Mouse (Mus musculus) c-Kit-negative CD71-positive TER-119-positive erythroid progenitor cells, embryonic 14.5 days (primary cell): Measurements from ENCODE around the gene Fam114a1.

Experiments
- DNase-seq: peaks from one replicate; pipeline ENCODE4 v3.0.0-alpha.2; 2013; ENCODE audit warnings: low read depth, low spot score

Gene Fam114a1

DNA sequence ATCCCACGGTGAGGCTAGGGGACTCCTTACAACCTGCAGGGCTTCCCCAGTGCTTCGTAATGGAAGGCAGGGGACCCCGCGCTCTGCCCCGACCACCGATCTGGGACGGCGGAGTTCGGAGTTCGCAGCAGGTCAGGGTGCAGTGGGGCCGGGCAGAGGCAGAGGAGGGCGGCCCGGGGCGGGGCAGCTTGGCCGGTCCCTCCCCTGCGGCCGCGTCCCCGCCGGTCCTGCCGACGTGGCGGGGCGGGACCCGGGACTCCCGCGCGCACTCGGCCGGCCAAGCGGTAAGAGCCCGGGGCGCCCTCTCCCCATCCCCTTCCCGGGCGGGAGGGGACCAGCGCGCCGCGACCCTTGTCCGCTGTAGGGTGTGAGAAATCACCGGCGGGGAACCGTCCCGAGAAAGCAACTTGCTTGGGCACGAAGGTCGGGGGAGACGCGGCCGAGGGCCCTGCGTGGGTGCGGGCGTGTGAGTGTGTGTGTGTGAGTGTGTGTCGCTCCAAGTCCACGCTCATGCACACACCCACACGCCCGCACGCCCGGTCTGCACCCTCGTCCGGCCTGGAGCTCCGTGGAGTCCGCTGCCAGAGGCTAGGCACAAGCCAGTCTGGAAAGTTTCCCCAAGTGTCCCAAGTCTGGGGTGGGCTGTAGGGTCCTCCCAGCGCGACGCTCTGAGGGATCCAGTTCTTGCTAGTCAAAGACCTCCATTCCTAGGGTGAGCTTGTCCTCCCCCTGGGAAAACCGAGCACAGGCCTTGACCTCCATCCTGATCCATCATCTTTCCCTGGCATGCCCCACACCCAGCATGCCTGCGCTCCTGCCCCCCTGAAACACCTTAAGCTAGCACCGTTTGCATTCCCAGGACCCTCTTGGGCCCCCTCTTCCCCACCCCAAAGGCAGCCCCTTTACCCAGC is at the start of gene Fam114a1:
Gene Fam114a1, plus strand, starts transcription at position 211 of the 911 bp plus-strand sequence.
- no peak for DNase-seq

DNA sequence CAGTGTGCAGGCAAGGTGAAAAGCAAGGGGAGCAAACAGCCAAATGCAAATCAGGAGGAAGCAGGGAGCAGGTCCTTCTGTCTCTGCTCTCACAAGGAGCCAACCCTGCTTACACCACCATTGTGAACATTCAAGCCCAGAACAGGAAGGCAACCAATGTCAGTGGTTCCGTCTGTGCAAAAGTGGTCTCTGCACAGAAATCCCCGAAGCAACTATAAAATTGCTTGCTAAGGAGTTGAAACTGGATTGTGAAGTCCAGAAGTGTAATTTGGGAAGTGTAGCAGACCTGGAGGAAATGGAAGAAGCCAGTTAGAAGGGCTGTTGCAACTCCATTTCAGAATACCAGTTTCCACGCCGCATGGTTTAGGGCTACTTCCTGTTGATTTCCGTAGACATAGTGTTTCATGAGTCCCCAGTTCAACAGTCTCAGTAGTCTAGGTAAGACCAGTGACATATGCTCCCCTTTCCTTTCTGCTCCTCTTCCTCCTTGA is 46.9 kb upstream of the Fam114a1 start:
- no peak for DNase-seq

DNA sequence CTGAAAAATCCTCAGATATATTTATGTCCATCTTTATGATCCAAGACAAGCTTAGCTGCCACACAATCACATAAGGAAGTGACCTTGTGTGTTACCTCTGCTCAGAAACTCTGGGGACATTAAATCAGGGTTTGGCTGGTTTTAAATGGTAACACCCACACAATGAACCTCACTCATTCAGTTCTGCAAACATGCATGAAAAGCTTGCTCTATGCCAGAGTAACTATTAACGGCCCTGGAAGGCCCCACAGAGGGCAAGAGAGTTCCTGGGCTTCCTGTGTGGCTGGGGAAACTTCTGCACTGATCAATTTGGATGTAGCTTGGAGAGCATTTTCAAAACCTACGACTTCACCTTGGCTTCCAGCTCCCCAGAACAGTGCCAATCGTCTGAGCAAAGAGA is 37.7 kb upstream of the Fam114a1 start:
- no peak for DNase-seq

DNA sequence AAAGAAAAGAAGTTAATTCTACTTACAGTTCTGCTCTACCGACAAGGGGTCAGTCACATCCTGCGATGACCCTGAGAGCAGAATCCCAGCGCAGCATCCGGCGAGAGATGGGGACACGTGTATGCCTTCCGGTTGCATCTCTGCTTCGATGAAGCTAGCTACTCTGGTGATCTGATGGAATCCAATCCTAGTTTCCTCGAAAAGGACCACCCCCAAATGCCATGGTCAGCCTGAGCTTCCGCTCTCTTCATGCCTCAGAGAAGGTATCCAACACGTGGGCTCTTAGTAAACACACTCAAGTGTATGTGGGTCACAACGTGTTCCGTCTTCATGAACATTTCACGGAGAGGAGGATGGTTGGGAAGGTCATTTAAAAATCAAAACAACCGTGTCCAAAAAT is 37.1 kb upstream of the Fam114a1 start:
- DNase-seq: no peak

DNA sequence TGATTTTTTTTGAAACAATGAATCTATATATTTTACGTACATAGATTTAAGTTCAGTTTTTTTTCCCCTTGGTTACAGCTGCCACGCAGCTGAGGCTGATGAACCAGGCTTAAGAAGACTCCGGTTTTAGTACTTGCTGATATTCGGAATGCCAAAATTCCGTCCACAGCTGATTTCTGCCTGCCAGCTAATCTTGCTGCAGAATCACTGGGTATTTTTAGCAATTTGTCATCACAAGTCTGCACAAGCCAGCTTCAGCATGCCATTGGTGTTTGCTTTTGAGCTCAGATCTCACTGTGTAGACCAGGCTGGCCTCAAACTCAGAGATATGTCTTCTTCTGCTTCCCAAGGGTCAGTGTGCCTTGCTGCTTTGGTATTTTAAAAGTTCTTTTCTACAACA is 18.4 kb upstream of the Fam114a1 start:
- no peak for DNase-seq

DNA sequence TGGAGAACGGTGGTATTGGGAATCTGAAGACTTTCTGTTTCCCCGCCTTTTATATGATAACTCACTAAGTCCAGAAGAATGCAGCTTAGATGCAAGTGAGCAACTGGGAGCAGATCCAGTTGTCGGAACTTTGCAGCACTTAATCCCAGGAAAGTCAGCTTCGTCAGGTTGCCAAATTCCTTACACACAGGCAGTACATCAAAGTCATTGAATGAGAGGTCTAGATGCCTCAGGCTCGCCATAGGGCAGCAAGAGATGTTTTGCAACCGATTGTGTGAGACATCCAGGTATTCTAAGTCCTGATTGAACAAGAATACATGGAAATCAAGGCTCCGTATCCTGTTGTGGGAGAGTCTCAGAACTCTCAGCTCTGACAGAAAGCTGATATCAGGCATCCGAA is 14.9 kb upstream of the Fam114a1 start:
- DNase-seq: no peak

DNA sequence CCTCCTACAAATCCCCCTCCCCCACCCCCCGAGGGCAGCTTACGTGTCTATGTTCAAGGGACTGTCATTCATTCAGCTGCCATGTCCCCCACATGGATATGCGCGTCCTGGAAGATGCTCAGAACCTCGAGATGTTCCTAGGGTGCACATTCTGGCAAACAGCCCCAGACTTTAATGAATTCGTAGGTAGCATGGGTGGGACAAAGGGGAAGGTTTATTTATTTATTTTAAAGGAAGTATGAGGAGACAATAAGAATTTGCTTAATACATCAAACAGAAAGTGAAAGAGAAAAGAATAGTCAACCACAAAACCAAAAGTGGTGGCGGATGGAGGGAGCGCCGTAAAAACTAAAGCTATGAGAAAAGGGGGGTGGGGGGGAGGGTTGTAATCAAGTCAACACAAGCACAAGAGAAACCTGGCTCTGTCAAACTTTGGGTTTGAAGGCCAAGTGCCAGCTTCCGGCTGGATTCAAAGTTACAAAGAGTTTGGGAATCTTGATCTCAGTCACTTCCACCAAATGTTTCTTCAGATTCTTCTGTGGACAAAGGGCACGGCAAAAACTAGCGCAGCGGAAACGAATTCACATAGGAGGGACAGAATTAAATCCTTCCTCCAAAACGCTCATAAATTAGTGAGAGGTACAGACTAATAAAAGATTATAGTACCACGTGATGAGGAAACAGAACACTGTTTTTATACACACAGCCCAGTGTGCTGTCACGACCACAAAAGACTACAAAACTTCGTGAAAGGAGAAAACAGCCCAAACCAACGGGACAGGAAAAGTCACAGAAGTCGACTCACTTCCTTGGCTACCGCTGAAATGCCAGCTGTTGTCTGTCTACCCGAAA is 10.7 kb upstream of the Fam114a1 start:
- DNase-seq: no peak

DNA sequence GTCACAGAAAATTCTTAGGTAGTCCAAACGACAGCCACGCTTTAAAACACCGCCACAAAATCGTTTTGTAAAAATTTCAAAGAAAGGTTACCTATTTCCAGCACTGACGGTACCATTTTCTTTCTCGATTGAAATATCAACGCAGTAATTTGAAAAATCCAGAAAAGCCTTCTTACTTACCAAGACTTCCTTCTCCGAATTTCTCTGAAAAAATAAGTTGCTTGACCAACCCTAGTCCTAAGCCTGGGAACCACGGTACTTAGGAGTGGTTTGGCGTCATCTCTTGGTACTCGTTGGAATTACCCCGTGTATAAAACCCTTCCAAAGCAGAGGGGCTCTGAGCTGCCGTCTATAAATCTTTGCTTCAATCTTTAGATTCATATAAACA is 10.0 kb upstream of the Fam114a1 start, which contains the start of gene Tlr6:
Gene Tlr6, minus strand, starts transcription at position 255 of the 388 bp plus-strand sequence.
- peak; percentile 43 for DNase-seq

DNA sequence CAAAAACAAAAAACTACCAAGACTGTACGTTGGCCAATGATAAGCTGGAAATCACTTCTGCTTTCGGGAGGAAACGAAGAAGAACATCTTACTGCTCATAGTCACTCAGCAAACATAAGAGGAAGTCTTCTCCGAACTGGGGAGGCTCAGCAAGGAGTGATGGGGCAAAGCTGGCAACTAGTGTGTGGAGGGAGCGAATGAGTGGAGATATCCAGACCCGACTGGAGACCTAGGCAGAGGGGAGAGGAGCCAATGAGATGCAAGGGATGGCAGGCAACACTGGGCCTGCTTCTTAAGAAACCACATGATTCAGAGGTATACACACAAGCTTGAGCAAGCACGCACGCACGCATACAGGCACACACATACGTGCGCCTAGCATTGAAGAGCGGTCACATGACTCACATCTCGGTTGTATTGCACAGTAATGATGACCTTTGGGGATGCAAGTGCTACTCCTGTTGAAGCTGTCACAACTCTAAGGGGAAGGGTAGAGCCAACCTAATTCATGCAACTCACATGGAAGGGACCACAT is 8.9 kb upstream of the Fam114a1 start:
- DNase-seq: no peak

DNA sequence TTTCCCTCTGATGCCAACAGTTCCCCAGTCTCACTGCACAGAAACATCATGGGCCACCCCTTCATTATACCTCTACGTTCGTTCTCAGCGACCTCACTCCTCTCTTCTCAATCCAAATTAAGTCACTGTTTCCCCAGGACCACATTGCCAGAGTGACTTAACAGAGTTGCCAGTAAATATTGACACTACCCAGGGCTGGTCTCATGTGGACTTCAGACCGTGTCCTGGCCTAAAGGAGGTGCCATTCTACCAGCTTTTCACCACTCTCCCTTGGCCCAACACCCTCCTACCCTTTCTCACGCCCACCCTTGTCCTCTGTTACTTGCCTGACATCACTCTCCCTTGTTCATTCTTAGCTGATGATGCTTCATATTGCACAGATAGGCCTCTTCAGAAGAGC is 6.6 kb upstream of the Fam114a1 start:
- no peak for DNase-seq

DNA sequence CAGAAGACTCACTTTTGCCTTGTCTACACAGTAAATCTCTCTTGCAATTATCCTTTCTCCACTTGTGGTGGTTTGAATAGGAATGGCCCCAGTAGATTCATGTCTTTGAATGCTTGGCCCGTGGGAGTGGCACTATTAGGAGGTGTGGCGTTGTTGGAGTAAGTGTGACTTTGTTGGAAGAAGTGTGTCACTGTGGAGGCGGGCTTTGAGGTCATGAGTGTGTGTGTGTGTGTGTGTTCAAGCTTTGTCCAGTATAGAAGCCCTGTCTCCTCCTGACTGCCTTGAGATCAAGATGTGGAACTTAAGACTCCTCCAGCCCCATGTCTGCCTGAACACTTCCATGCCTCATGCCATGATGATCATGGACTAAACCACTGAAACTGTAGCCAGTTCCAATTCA is 6.1 kb upstream of the Fam114a1 start:
- no peak for DNase-seq

DNA sequence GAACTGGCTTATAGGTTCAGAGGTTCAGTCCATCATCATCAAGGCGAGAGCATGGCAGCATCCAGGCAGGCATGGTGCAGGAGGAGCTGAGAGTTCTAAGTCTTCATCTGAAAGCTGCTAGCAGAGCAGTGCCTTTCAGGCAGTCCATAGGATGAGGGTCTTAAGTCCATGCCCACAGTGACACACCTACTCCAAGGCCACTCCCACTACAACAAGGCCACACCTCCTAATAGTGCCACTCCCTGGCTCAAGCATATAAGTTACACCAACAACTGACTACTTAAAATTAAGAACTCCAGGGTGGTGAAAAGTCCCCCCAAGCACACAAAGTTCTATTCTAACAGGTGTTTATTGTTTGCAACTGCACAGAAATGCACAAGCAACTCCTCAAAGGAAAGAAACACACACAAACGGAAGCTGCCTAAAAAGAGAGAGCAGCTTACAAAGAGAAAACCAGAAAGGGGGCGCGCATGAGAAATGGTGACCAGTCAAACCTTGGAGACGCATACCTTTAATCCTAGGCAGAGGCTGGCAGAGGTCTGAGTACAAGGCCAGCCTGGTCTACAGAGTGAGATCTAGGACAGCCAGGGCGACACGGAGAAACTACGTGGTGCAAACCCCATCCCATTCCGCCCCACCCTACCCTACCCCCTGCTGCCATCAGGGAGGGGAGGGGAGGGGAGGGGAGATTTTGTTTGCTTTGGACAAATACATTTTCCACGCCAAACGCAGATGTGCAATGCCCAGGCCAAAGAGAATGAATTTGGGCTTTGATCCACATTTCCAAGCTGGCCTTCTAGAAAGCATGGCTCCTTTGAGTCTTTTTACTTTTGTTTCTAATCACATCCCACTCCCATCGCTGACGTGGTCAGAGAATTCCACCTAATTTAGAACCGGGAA is 660 bp upstream of the Fam114a1 start:
- no peak for DNase-seq

DNA sequence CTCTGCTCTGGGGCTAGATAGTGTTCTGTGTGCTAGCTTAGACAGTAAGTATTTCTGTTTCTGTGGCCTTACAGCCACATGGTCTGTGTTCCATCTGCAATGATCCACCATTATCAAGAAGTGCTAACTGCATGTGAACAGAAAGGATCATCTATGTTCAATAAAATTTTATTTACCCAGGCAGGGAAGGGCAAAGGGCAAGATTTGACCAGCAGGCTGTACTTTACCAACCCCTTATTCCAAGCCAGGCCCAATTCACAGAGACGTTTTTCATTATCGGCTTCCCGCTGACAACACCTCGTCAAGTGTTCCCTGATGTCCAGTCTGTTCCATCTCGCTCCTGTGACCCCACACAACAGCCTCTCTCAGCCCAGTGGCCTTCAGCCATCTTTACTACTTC is 5.2 kb downstream of the Fam114a1 start:
- DNase-seq: no peak

DNA sequence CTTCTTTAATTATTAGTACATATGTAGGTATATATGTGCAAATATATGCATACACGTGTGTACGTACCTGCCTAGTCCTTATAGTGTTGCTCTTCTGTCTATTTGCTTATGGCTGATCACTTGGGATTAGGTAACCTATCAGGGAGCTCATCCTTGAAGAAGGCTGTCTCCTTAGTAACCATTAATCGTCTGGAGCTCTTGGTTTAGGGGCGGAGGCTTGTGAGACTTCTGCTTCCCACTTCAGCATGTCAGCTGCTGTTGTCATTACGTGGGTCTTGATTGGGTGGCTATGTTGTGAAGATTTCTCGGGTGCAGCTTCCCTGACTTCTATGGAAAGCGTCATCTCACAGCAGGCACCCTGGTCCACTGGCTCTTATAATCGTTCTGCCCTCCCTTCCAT is 7.3 kb downstream of the Fam114a1 start:
- DNase-seq: no peak

DNA sequence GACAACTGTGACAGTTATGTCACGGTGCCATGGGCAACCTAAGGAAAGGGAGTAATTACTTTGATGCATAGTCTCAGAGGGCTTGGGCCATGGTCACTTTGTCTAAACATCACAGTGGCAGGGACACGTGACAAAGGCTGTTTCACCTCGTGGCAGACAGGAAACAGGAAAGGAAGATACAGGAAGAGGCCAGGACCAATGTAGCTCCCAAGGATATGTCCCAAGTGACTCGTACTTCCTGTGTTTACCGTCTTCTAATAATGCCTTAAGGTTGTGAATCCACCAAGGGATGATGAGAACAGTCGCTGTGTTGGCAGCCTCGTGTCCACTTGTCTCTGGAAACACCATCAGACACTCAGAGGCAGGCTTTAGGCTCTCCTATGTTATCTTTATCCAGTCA is 16.1 kb downstream of the Fam114a1 start:
- DNase-seq: no peak

DNA sequence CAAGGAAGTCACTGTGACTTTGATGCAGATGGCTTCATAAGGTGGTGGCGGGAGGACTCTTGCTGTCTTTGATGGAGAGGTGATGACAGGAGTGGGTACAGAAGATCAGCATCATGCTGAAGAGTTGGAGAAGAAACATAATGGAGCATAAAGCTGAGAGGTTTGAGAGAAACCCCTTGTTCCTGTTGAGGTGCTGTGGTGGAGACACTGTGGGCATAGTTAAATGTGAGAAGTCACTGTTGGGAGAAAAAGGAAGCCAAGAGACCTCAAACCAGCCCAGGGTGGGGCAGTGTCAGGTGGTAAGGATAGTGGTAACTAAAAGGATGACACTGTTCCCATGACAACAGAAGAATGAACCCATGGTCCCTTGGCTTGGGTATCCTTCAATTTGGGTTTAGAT is 20.1 kb downstream of the Fam114a1 start:
- no peak for DNase-seq

DNA sequence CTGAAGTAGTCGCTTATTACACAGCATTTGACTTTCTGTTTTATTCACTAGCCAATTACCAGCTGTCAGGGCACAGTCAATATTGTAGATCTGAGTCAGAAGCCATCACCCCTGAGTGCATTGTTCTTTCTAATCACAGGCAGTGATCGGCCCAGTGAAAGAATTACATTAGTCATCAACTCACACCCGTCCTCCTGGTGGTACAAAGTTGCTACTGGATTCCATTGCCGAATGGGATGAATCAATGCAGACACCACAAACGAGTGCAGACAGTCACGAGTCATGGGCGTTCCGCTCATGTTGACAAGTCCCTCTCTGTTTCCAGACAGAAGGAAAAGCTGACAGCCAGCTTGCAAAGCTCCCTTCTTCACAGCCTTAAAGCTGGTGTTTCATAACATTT is 22.7 kb downstream of the Fam114a1 start:
- no peak for DNase-seq

DNA sequence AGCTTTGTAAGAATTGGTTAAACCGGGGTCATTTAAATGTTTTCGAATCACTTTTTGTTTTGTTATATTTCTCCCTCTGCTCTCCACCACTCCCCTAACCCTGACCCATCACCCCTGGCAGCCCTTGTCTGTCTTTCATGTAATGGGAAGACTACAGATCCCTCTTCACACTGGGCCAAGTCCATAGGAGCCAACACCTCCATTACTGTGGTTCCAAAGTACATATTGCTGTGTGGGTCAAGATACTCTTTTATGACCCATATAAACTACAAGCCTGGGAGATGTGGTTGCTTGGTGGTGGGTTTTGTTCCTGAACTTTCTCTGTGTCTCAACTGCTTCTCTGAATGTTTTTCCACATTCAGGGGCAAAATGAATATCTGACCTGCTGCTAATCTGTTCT is 25.5 kb downstream of the Fam114a1 start:
- DNase-seq: no peak

DNA sequence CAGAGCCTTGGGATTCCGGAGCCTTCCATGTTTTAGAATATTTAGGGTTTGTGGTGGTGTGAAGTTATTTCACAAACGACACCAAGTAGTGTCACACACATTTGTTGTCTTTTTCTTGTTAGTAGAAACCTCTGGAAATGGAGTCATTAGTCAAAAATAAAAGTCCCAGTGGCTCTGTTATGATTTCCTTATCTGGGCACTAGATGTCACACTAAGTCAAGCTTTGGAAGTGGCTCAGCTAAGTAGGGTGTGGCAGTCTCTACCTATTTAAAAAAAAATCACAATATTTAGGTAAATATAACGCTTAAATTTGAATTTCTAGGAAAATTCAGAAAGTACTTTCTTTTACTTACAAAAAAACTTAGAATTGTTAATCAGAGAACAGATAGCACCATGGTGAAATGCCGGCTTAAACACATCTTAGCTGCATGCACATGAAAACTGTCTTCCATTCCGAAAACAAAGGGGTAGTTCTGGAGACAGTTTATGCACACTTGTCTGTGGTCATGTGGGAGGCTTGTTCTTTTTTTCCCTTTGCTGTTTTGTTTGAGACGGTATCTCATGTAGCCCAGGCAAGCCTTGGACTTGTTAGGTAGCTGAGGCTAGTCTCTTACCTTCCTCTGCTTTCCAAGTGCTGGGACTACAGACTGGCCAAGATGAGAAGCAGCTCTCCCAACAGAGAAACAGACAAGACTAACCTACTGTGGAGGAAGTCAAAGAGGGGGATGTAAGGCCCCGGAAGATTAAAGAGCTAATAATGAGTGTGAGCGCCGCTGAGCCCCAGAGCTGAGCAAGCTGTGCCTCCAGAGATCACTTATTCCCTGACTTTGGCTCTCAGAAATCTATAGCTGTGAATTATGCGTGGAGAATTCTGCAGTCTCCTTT is 33.3 kb downstream of the Fam114a1 start:
- DNase-seq: no peak

DNA sequence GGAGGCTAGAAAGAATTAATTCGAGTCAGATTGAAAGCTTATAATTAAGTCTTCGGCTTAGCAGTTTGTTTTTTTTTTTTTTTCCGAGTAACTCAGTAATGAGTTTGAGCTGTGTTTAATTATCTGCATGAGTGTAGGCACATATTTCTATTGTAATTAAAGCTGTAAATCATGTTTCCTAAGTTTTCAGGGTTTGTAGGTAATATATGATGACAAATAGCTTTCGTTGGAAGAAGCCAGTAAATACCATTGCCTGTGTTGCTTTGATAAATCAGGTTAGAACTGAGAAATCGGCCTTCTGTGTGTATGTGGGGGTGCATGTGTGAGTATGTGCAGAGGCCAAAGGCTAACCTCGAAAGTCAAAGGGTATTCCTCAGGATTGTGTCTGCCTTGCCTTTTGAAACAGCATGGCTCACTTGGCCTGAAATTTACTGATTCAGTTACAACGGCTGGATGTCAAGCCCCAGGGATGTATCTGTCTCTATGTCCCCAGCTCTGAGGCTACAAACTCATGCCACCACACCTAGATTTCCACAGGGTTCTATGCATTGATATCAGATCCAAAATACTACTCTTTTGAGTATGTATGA is 34.2 kb downstream of the Fam114a1 start:
- DNase-seq: no peak
